Mouse (Mus musculus) heart, embryonic 12.5 days (tissue): ENCODE measurements around the gene Gm10972. TPM values are rescaled to one million over a fixed set of nuclear protein-coding genes. Genes with fewer than 3 reads are reported as not detected.
A peak's percentile ranks its signal among the peaks of the same experiment; 100 is the strongest.
"Not testable (repeated sequence)": the region's sequence is repeated elsewhere in the genome, so short reads cannot be mapped to it uniquely, and the experiment has no call there.

Experiments used
- ATAC-seq: fragments of 200-750 bp; cut with Nextera tagmentation; 2 replicates; pipeline ENCODE4 v1.8.0; 2017; ENCODE audit warnings: moderate TSS enrichment, moderate library complexity; ENCODE audit not compliant: insufficient number of reproducible peaks, low FRiP score
- H3K27ac ChIP-seq: fragments of 300-500 bp; sonication (generic); 2 replicates; pipeline ENCODE4 v1.5.1; 2016; ENCODE audit warnings: mild to moderate bottlenecking, moderate library complexity; ENCODE audit not compliant: poor library complexity, severe bottlenecking
- H3K27me3 ChIP-seq: fragments of 300-500 bp; sonication (generic); replicated peaks from 2 replicates; pipeline ENCODE4 v1.6.1; 2016; ENCODE audit warnings: mild to moderate bottlenecking, moderate library complexity
- H3K36me3 ChIP-seq: fragments of 300-500 bp; sonication (generic); 2 replicates; pipeline ENCODE4 v1.6.1; 2016; ENCODE audit warnings: mild to moderate bottlenecking, moderate library complexity
- H3K4me1 ChIP-seq: fragments of 300-500 bp; sonication (generic); replicated peaks from 2 replicates; pipeline ENCODE4 v1.6.1; 2016; ENCODE audit warnings: mild to moderate bottlenecking
- H3K4me2 ChIP-seq: fragments of 300-500 bp; sonication (generic); 2 replicates; pipeline ENCODE4 v1.6.1; 2016; ENCODE audit warnings: mild to moderate bottlenecking, moderate library complexity
- H3K4me3 ChIP-seq: fragments of 300-500 bp; sonication (generic); 2 replicates; pipeline ENCODE4 v1.5.1; 2016; ENCODE audit warnings: mild to moderate bottlenecking
- H3K9ac ChIP-seq: fragments of 300-500 bp; sonication (generic); 2 replicates; pipeline ENCODE4 v1.6.1; 2016; ENCODE audit warnings: mild to moderate bottlenecking, moderate library complexity
- H3K9me3 ChIP-seq: fragments of 300-500 bp; sonication (generic); replicated peaks from 2 replicates; pipeline ENCODE4 v1.6.1; 2016; ENCODE audit warnings: mild to moderate bottlenecking, moderate library complexity
- WGBS: fragments of 180-500 bp; shearing (Covaris S2); methylation state at CpG from one replicate; pipeline ENCODE4 v1.1.7; 2016; 5-methylcytosine and 5-hydroxymethylcytosine counted together
- polyA plus RNA-seq: library from polyadenylated mRNA; unstranded; fragments of >200 nt; fragmentation: Nextera tagmentation; extraction: Ambion mirVana; gene quantifications from 2 replicates; pipeline ENCODE4 v1.2.1, GENCODE M21; 2016

Gene Gm10972
- polyA plus RNA-seq, 1 experiment from 2014 or later = not detected

DNA sequence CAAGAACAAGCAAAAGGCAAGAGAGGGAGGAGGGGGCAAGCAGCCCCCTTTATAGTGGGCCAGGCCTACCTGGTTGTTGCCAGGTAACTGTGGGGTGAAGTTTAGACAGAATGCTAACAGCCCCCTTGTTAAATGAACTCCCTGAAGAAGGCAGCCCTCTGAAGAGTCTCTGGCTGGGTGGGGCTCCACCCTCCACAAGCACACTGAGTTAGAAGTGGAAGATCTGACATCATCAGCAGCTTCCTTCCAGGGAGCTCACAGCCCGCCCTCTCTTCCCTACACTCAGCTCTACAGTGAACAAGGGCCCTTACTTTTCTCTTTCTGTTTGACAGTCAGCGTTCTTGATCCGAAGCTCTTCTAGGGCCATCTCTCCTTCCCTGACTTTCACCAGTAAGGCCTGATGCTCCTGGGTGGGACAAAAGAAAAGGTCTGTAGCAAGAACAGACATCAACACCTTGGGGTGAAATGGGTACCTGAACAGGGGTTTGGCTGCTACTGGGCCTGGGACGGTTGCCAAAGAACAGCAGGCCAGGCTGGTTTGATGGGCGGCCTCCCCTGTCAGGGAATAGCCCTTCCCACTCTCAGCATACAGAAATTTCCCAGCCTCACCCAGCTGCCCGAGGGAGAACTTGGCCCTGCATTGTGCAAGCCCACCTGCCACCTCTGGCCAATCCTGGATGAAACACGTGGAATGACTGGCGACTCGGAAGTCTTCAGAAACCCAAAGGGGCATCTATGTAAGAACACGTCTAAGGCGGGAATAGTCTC is 21.0 kb upstream of the Gm10972 start:
- Histone ChIP-seq H3K9ac (no peak overlapping the region), H3K9me3 (no peaks in the 10 kb centered on the region), H3K4me3 (no peak overlapping the region), H3K27me3 (no peaks in the 10 kb centered on the region), H3K27ac (peak overlapping the region; percentile 65), H3K4me1 (peaks cover 35% of the 10 kb centered on the region), H3K4me2 (peak overlapping the region; percentile 15; the same call in 1 of the 2 replicates), H3K36me3 (peaks cover 14% of the 10 kb centered on the region)
- WGBS = 64% methylated on average over 11 of the region's 11 CpGs
- ATAC-seq = peak; percentile 90

DNA sequence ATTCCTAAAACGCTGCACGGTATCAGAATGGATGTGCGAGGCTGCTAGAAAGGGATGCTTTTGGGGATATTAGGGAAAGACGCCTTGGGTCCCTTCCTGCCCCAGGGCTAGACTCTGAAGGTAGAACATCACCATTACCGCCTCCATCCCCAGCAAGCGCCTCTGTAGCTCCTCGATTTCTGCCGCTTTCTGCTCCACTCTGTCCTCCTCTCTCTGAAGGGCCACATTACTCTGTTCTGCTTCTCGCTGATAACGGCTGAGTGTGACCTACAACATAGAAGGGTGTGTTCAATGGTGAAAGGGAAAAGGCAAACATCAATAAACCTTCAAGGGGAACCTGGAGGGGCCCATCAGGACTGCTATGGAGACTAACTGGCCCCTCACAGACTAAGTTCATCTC is 20.4 kb upstream of the Gm10972 start:
- no peak overlapping the region for H3K9ac ChIP-seq
- no peak overlapping the region for H3K4me3 ChIP-seq
- no peaks in the 10 kb centered on the region for H3K9me3 ChIP-seq
- H3K36me3 ChIP-seq = peaks cover 14% of the 10 kb centered on the region
- H3K27me3 ChIP-seq = no peaks in the 10 kb centered on the region
- WGBS = 76% methylated on average over 10 of the region's 10 CpGs
- H3K4me1 ChIP-seq = peaks cover 35% of the 10 kb centered on the region
- peak; percentile 71 for ATAC-seq
- H3K4me2 ChIP-seq = no peak overlapping the region
- H3K27ac ChIP-seq = peak overlapping the region; percentile 65

DNA sequence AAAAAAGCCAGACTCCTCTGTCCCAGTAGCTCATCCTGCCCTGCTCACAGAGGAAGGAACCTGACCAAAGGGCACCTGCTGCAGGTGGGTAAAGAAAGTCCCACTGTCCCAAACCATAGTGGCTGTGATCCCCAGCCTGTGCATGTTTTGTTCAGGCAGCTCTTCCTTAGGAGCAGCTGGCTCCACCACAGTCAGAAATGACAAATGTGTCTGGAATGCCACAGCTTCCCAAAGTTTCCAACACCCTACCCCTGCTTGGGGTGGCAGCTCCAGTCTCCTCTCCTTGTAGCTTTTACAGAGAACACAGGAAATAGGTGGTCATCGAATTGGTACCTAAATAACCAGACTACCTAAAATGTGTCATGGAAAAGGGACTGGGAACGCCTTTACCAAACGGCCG is 18.6 kb upstream of the Gm10972 start:
- no peak for ATAC-seq
- WGBS = 72% methylated on average over 4 of the region's 4 CpGs

DNA sequence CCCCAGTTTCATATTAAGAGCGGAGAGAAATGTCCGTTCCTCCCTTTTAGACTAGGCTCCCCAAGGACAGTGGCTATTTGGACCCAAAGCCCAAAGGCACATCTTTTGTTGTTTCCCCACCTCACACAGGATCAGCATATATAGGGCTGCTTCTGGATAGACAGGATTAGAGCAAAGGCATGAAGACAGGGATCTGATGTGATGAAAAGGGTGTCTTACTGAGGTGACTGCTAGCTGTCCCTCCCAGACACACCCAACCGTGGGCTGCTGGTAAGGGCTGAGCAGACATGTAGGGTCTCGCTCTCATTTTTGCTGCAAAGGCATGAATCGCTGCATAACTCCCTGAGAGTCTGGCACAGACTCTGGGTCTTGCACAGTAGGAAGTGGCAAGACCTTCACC is 14.2 kb upstream of the Gm10972 start:
- H3K9ac ChIP-seq = no peak overlapping the region
- no peak overlapping the region for H3K4me2 ChIP-seq
- WGBS = 89% methylated on average over 5 of the region's 5 CpGs
- no peak for ATAC-seq
- no peak overlapping the region for H3K27ac ChIP-seq
- peaks cover 10% of the 10 kb centered on the region for H3K4me1 ChIP-seq
- H3K36me3 ChIP-seq = no peaks in the 10 kb centered on the region
- no peaks in the 10 kb centered on the region for H3K27me3 ChIP-seq
- H3K9me3 ChIP-seq = no peaks in the 10 kb centered on the region
- no peak overlapping the region for H3K4me3 ChIP-seq

More for the DNA sequence above, 18.6 kb upstream of the Gm10972 start:
- no peak overlapping the region for H3K27ac ChIP-seq
- peaks cover 35% of the 10 kb centered on the region for H3K4me1 ChIP-seq
- no peaks in the 10 kb centered on the region for H3K27me3 ChIP-seq
- H3K36me3 ChIP-seq = peaks cover 14% of the 10 kb centered on the region
- H3K4me2 ChIP-seq = no peak overlapping the region
- no peak overlapping the region for H3K4me3 ChIP-seq
- no peak overlapping the region for H3K9ac ChIP-seq
- no peaks in the 10 kb centered on the region for H3K9me3 ChIP-seq

DNA sequence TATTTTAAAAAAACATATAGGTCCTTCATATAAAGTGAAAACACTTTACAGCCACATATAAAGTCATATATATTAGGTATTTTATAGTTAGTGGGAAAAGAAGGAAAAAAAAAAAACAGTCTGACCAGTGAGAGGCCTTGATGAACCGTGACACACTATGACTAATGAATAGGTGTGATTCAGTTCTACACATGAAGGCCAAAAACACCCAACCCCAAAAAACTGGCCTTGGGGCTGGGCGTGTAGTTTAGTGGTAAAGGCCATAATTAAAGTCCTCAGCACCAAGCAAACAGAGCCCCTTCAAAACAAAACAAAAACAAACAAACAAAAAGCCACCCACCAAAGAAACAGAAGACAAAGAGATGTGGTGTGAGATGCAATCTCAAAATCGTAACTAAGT is 13.0 kb upstream of the Gm10972 start:
- H3K27ac ChIP-seq = no peak overlapping the region
- WGBS = 73% methylated on average over 3 of the region's 3 CpGs
- no peak overlapping the region for H3K4me3 ChIP-seq
- no peaks in the 10 kb centered on the region for H3K36me3 ChIP-seq
- H3K27me3 ChIP-seq = no peaks in the 10 kb centered on the region
- no peak overlapping the region for H3K4me2 ChIP-seq
- no peaks in the 10 kb centered on the region for H3K4me1 ChIP-seq
- H3K9me3 ChIP-seq = no peaks in the 10 kb centered on the region
- ATAC-seq = no peak
- no peak overlapping the region for H3K9ac ChIP-seq

DNA sequence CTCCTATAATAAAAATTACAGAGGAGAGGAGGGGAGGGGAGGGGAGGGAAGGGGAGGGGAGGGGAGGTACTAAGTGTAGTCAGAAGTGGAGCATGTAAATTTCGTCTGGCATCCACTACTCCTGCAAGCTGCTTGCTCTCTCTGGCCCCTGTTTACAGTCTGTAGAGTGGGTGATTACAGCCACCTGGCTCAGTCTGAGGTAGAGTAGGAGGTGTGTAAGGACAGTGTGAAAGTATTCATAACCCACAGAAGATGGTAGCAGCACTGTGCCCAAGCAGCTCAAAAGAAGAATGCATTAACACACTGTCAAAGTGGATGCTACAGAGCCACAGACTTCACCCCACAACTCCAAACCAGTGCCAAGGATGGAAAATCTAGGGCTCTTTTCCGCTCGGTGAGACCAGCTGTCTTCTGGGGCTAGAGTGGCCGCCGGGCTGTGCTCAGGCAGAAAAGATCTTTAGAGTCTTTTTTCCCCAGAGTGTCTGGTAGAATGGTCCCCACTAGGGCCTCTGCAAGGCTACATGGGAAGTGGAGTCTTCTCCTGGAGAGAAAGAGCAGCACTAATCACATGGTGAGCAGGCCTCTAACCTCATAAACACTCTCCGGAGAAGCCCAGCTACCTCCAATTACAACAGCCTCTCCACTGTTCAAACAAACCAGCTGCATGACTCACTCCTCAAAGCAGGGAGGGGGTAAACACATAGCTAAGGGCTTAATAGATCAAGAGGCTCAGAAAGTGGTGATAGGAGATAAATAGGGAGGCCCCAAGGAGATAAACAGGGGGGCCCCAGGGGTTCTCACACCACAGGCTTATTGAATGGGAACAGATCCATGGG is 6.1 kb downstream of the Gm10972 start:
- Histone ChIP-seq H3K9me3 (no peaks in the 10 kb centered on the region), H3K36me3 (no peaks in the 10 kb centered on the region), H3K4me2 (peak overlapping the region; percentile 47; the same call in 1 of the 2 replicates), H3K27ac (peak overlapping the region; percentile 83), H3K4me3 (no peak overlapping the region), H3K27me3 (no peaks in the 10 kb centered on the region), H3K4me1 (peaks cover 26% of the 10 kb centered on the region), H3K9ac (no peak overlapping the region)
- 25% methylated on average over 6 of the region's 6 CpGs for WGBS
- ATAC-seq = peak; percentile 85

DNA sequence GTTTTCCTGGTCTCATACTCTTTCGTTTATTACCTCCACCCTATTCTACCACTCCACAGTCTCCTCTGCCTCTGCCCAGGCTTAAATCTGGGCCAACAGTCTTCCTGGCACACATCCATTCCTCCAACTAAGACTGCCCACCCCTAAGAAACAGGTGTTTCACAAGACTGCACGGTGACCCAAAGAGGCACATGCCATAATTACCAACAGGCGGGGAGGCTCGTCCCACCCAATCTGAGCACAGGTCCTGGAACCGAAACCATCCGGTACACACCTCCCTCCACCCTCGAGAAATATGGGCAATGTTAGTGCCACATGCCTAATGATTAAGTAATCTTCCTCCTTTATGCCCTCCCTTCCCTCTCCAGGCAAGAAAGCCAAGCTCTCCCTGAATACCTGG is 7.5 kb downstream of the Gm10972 start:
- Histone ChIP-seq H3K27me3 (no peaks in the 10 kb centered on the region), H3K9me3 (no peaks in the 10 kb centered on the region), H3K27ac (no peak overlapping the region), H3K4me1 (peaks cover 26% of the 10 kb centered on the region), H3K9ac (no peak overlapping the region), H3K4me3 (no peak overlapping the region), H3K4me2 (no peak overlapping the region), H3K36me3 (no peaks in the 10 kb centered on the region)
- 85% methylated on average over 7 of the region's 7 CpGs for WGBS
- no peak for ATAC-seq

DNA sequence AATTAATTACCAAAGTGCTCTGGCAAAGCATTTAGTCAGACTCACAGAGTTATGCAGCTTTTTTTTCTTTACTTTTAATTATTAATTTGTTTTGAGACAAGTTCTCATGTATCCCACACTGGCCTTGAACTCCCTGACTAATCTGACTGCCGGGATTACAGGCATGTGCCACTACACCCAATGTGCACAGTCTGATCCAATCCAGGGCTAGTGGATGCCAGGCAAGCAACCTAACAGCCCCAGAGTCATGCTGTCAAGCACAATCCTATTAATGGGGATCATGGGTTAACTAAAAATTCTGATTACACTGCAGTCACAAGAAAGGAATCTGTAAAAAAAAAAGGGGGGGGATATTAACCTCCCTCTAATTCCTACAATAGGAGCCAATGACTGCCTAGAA is 11.1 kb downstream of the Gm10972 start:
- H3K9ac ChIP-seq, H3K9me3 ChIP-seq, H3K36me3 ChIP-seq, H3K27ac ChIP-seq, H3K27me3 ChIP-seq, H3K4me2 ChIP-seq, H3K4me3 ChIP-seq, ATAC-seq: not testable (repeated sequence)
- H3K4me1 ChIP-seq = peaks cover 25% of the 10 kb centered on the region
- 65% methylated on average over 1 of the region's 1 CpGs for WGBS

DNA sequence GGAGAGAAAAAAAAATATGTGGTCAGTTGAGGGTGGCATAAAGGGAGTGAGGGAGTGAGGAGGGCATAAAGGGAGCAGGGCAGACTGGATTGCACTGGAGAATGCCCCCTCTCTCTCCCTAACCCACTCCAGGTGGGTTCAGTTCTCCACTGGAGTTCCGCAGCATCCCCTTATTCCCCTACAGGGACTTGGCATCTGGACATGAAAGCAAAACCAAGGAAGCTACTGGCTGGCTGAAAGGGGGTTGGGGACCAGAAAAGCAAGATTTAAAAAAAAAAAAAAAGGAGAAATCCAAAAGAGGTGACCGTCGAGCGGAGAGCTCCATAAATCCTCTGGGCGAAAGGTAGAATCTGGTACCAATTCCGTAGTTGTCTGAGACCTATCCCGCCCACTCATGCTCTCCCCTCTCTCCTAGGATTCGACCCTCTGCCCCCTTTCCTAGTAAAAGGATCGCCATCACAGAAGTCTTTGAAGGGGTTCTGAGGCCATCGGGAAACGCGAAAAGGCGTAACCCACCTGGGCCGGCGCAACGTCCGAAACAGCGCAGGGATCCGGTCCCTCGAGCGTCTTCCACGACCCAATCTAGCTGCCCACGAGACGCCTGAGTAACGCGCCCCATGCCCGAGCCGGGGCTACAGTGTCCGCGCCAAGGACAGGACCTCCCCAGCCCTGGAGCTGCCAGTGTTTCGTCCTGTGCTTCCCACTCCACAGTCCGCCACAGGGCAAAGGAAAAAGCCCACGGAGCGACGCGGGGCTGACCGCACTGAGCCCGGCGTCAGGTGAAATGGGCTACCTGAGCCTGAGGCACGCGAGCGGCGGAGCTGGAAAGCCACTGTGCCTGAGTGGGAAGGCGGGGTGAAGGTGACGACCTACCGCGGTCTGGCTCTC is 15.2 kb downstream of the Gm10972 start:
- ATAC-seq = peak; percentile 44; the same call in 1 of the 2 replicates
- not testable (repeated sequence) for H3K9me3 ChIP-seq, H3K27ac ChIP-seq, H3K4me1 ChIP-seq, H3K36me3 ChIP-seq, H3K27me3 ChIP-seq
- Histone ChIP-seq H3K9ac (peak overlapping the region; percentile 72), H3K4me2 (peak overlapping the region; percentile 87), H3K4me3 (peak overlapping the region; percentile 54)
- 3% methylated on average over 26 of the region's 47 CpGs for WGBS

DNA sequence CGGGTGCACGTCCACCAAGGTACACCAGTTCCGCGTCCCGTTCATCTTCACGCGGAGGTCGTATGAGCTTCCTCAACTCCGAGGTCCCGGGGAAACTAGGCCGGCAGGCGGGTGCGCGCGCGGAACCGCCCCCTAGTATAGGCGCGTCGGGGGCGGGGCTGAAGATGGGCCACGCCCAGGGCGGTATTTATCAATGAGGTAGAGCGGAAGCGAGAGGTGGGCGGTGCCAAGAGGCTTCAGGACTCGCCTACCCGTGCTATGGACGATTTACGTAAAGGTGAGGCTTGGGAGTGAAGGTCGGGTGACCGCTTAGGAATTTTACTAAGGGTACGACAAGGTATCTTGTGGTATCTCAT is 15.8 kb downstream of the Gm10972 start, which contains the start of gene Tuft1:
Gene Tuft1, minus strand, starts transcription at position 133 of the 356 bp plus-strand sequence.
- H3K36me3 ChIP-seq, H3K27me3 ChIP-seq, H3K4me1 ChIP-seq, H3K9me3 ChIP-seq: not testable (repeated sequence)
- H3K4me3 ChIP-seq = peak within 1 kb of the TSS; percentile 54
- H3K27ac ChIP-seq = 0 out of 2 replicates have a peak within 1 kb of the TSS, but pooled peaks have one; percentile 15
- ATAC-seq = peak; percentile 94
- H3K9ac ChIP-seq = peak within 1 kb of the TSS; percentile 72
- under 1% methylated on average over 24 of the region's 33 CpGs for WGBS
- peak within 1 kb of the TSS; percentile 87 for H3K4me2 ChIP-seq
